Mouse (Mus musculus) heart, adult 11 months (tissue): ENCODE measurements around the gene Shisa3.

Source experiments
- DNase-seq: peaks from one replicate; pipeline ENCODE4 v3.0.0; 2022

Gene Shisa3

DNA sequence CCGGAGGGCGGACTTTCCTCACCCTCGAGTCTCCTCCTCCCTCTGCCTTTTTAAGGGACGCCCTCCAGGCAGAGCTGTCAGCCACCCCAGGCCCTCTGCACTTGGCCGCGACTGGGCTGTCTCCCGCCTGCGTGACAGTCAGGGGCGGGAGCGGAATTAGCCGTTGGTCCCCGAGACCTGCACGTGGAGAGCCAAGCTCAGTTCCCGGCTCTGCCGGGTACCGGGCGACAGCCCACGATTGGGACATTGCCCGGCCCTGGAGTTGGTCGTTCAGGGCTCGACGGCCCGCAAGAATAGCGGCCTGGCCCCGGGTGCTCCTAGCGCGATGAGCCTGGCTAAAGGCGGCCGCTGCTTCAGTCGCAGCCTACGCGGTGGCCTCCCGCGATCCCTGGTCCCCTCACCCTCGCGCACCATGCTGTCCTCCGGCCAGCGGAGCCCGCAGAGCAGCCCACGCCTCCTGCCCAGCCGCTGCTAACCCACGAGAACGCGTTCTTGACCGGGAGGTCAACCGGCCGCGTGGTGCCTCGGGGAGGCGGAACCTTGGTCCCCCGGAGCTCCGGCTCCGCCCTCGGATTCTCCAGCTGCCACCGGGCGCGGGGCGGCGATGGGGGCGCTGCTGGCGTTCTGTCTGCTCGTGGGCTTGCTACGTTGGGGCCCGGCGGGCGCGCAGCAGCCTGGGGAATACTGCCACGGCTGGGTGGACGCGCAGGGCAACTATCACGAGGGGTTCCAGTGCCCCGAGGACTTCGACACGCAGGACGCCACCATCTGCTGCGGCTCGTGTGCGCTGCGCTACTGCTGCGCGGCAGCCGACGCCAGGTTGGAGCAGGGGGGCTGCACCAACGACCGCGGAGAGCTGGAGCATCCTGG lies at the start of gene Shisa3:
Shisa3 (plus strand) TSS at position 79 of the 870 bp plus-strand sequence.
- peak; percentile 91 for DNase-seq

DNA sequence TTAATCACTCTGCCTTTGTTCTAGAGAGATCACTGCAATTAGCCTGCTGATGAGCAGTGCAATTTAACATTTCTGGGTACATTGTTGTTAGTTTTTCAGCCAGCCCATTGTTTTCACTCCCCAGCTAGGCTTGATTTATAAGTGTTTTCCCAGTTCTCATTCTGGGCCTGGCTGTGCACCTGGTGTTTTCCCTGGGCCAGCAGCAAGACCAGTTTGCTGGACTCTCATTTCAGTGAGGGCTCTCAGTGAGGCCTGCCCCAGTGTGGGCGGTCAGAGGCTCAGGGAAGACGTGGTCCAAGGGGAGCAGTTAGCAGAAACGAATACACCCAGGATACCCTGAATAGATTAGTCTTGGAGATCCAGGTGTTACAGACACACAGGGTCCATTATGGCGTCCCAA lies 49.0 kb upstream of the Shisa3 start:
- no peak for DNase-seq

DNA sequence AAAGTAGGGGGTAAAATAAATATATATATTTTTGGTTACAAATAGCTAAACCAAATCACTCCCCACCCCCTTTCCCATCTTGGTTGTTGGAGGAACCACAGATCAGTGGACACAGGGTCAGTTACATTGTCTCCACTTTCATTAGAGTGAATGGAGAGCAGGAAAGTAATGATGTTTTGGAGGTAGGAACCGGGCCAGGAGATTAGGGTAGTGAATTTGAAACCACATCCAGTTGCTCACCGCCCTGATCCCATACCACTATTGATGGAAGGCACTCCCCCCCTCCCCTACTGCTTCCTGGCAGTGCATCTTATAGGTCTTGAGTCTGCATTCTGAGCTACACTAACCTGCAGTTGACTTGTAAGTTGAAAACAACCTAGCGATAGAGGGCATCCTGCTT lies 48.6 kb upstream of the Shisa3 start:
- no peak for DNase-seq

DNA sequence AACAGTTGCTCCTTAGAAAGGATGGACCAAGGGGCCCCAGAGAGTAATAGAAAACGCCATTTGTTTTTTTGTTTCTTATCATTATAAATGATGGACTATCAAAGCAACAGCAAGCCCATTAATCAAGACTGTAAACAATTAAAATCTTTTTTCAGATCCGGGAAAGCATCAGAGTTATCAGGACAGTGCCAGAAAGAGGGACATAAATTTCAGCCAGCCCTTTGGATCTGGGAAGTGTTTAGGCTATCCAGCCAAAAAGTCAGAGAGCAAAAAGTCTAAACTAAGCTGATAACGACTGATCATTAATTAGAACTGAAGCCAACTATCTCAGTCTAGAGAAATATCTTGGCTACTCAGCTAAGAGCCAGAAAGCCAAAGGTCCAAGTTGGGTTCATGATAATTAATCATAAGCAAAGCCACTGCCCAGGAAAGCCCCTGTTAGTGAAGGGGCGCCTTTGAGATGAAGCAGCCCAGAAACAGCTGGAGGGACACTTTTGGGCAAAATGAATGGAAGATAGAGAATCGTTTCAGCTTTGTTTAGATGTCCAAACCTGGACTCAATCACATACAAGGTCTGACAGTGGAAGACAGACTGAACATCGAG lies 35.0 kb upstream of the Shisa3 start:
- DNase-seq, result peak; percentile 29

DNA sequence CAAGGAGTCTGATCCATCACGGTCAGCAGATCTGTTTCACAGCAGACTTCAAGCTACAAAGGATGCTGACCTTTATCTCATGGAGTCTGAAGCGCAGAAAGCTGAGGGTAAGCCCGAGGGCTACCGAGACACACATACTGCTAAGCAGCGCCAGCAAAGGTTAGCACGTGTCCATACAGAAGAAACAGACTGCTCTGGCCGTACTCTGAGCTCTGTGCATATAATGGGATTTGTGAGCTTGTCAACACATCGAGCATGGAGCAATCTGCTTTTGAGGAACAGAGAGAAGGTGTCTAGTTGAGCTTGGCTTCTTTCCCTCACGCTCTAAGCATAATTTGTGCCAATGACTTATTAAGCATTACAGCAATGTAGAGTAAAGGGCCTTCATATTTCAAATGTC lies 33.6 kb upstream of the Shisa3 start:
- peak; percentile 33 for DNase-seq

DNA sequence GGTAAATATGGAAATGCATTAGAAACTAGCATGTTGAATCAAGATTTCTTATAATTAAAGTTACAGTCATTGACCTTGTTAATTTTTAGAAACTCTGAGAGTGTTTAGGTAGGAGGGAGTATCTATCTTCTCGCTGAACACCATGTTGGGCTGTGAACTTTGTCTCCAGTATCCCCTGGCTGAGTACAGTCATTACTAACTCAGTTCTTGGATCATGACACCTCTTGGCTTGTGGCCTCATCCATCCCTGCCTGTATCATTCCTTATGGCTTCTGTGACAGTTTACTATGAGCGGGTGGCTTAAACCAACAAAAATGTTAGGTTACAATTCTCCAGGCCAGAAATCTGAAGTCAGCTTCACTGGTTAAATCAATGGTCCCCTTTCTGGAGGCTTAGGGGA lies 32.0 kb upstream of the Shisa3 start:
- DNase-seq, result no peak

DNA sequence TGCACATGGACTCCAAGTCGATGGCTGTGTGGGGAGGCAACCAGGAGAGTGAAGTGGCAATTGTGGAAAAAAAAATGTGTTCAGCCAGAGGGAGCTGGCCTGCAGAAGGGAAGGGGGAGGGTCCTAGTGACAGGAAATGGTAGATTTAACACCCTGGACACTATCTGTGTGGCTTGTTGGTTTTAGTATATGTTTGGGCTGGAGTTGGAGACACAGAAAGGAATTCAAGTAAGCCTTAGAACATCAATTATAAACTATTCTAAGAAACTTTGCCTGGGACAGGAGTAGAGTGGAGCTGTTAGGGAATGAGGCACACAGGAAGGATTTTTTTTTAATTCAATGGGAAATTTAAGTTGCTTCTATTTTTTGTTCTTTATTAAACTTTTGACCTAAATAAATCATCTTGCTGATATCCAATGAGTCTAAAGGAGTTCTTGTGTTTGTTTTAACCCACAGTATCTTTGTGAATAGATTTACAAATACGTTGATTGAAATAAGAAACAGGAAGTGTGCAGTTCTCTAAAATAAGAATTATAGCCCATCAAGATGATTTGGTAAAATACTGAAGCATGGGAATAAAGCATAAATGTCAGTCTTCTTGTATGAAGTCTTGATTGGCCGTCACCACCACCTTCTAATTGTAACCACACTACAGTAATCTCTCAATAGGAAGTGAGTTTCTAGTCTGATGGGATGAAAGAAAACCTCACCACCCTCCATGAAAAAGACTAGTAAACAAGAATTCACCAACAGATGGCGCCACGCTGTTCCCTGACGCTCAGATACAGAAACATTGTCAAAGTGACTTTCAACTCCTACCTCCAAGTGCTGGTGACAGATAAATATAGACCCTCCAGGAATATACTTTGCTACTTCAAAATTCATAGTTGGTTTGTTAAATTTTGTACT lies 27.7 kb upstream of the Shisa3 start:
- peak; percentile 68 for DNase-seq

DNA sequence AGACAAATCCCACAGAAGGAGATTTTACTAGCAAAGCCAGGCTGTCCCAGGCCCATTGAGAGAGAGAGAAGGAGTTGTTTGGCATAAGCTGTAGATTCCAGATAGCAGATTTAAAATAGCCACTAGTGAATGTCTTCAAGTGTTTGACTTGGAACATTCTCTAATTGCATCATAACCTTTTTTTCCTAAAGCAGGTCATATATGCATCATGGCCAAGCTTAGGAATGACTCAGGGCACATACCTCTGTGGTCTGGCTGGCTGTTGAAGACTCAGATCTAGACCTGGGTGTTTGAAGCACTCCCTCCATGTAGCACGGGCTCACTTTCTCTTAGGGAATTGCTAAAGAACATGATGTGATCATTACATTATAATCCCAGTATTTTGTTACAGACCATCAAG lies 12.6 kb upstream of the Shisa3 start:
- no peak for DNase-seq

DNA sequence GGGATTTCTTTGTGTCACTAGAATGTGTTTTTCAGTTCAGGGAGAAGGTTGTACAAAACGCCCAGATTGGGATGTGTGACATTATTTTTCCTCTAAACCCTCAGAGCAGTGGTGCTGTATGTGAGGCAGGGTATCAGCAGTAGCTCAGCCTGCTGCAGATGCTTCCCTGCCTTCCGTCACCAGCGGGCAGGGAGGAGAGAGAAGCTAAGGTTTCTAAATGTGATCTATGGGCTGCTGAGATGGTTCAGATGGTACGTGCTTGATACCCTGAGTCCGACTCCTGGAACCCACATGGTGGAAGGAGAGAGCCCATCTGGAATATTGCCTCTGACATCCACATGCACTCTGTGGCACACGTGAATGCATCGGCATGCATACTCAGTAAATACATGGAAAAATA lies 12.1 kb upstream of the Shisa3 start:
- DNase-seq, result no peak

DNA sequence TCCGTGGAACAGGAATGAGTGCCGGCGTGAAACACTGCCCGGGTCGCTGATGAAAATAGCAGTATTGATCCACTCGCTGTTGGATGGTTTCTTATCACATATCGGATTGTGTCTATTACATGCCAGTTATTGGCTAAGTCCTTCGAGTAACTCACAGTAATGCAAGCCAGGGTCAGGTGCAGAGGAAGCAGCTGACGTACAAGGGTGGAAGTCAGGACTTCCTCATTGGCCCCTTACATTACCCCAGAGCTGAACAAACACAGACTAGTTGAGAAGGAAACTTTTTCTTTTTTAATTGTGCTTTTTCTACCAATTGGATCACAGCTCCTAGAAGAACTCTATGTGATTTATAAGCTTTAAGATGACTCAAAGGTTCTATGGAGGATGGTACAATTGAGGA lies 7.7 kb upstream of the Shisa3 start:
- no peak for DNase-seq

DNA sequence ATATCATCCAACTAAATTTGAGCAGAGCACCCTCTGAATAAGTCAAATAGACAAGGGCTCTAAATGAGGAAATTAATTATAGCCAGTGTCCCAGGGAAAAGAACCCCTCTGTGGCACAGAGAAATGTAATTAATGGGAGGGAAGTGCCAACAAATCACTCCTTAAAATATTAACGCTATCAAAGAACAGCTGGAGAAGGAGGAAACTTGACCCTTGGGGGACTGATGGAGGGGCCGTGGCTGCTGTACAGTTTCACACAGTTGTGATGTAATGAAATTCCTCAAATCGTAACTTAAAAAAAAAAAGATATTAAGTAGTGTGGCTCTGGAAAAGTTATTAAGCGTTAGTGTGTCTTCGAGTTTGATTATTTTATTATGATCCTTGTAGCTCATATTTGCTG lies 1.7 kb upstream of the Shisa3 start:
- DNase-seq, result no peak

DNA sequence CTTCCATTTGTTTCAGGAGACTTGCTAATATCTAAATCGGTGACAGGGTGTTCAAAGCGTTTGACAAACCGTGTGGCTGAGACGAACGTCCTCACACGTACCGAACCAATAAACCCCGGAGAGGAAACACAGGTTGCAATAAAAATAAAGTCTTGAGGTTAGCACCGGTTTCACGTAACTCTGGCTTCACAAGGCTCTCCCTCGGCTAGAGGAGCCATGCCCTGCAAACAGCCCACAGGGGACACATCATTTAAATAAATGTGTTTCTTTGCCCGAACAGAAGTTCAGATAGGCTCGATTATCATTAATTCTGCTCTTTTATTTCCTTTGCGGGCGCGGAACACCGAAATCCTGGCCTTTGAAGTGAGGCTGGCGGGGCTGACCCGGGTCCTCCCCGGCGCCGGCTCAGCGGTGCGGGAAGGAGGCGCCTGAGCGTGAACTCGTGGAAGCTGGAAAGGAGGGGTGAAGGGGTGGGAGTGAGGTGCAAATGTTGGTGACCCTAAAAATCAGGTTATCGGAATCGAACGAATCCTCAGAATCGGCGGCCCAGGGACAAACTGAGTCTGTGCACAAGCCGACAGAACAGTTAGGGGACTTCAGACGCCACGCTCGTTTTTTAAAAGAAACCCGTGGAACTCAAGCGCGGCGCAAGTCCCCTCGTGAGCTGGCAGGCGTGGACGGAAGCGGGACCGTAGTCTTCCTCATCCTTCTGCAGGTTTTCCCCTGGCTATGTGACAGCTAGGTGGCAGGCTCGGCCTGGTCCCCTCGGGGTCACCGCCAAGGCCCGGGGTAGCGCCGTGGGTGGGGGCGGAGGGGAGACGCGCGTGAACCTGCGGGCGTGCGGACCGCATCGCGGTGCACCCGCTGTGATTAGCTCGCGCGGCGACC lies 522 bp upstream of the Shisa3 start:
- DNase-seq, result no peak

DNA sequence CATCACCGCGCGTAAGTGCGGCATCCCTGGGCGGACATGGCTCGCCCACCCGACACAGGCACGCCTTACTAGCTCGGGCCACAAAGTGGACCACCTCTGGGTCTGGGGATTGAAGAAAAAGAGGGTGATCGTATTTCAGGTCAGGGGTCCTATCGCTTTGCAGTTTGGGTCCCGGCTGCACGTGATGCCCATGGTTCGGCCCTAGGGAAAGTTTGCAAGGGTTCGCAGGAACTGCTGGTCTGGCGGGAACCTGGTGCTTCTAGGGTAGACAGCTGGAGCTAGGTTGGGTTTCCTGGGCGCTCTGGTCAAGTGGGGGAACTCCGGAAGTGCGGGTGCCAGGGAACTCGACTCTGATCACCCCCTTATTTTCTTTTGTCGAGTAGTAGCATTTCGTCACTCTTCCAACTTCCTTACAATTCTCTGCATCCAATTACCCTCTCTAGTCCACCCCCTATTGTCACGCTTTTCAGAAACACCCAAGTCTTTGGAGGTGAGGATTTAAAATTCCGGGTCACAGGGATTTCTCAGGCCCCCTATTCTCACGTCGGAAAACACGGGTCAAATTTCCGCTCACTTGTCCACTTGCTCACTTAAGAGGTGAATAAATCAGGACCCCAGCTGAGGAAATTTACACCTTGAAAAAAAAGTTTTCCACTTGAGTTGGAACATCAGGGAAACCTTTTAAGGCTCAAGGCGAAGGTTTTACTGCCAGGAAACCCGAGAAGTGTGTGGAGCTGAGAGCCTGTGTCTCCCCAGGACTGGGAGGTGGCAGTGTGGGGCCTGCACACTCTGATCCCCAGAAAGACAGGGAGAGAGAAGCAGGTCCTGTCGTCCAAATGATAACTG lies 1.2 kb downstream of the Shisa3 start:
- DNase-seq, result no peak

DNA sequence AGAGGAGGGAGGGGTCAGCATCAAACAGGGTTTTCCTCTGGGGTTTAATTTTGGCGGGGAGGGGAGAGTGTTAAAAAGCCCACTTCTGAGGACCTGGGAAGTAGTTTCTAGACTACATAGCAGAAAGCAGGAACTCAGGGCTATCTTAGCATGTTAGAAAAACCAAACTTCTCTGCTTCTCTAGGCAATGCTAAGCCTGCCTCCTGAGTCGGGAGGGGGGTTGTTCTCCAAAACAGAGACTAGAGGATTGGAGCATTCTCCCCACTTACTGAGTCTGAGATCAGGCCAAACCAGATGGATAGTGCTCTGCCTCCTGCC lies 1.8 kb downstream of the Shisa3 start:
- DNase-seq, result no peak

DNA sequence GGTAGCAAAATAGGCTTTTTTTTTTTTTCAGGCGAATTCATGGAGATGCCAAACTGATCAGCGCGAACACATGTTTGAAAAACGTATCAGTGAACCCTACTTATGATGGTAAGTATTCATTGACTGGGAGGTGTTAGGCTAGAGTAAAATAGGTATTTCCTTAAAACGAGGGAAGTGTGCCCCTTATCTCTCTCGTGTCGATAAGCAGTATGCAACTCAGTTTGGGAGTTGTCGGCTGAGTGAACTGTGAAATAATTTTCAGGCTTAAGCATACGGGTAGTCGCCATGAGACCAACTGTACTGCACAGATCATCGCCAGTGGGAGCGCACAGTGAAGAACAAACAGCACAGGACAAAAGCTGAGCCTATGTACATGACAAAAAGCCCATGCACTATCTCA lies 13.5 kb downstream of the Shisa3 start:
- no peak for DNase-seq

DNA sequence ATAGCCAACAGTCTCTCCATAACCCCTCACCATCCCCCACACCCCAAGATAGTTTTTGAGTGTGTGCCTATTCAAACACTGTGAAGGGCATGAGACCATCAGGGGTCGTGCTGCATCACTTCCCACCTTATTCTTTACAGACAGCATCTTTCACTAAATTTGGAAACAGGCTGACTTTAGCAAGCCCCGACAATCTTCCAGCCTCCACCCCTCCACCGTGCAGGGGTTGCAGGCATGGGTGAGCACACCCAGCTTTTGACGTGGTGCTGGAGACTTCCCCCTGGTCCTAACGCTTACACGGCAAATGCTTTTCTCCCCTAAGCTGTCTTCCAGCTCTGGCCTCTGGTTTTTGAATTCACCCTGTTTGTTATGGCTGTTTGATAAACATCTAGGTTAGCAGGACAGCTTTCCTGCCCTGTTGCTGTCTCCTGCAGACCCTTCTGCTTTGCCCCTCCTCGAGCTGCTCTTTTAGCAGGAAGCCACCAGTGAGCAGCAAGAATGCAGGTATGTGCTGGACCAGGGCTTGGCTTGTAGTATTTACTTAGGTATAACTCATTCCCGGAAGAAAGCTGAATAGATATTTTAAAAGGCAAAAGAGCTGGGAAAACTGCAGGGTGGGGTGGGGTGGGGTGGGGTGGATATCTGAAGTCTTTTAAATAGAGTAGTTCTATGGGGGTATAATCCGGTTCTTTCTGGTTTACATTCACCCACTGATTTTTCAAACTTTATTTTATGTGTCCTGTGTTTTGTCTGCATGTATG lies 20.7 kb downstream of the Shisa3 start:
- DNase-seq, result peak; percentile 71

DNA sequence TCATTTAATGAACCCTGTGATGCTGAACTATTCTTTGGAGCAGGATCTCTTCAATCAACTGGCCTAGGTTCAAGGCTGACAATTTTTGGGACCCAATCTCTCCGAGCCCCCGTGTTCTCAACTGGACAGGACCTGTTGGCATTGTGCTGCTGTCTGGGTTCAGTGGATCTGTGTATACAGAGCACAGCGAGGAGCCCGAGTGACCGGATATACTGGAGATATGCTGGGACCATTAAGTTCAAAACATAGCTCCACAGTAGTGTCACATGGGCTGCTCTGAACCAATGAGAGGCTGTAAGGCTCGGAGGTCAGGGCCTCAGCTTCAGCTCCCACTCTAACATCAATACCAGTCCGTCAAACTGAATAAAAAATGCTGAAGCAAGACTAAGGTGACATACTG lies 21.8 kb downstream of the Shisa3 start:
- peak; percentile 86 for DNase-seq

DNA sequence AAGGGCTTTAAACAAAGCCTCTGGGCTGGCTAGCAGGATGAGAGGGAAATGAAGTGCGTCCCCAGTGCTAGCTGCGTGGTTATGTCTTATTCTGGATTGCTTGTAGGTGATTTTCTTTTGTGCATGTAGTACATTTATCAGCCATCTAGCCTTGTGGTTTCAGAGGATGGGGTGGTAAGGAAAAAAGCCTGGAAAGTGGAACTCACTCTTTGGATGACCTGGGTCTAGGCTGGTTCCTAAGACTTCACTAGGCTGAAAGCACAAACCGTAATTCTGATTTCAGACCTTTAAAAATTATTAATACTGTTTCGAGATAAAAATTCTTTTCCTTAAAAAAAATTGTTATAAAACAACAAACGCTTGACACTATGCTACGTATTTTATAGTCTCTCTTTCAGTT lies 22.2 kb downstream of the Shisa3 start:
- peak; percentile 79 for DNase-seq

DNA sequence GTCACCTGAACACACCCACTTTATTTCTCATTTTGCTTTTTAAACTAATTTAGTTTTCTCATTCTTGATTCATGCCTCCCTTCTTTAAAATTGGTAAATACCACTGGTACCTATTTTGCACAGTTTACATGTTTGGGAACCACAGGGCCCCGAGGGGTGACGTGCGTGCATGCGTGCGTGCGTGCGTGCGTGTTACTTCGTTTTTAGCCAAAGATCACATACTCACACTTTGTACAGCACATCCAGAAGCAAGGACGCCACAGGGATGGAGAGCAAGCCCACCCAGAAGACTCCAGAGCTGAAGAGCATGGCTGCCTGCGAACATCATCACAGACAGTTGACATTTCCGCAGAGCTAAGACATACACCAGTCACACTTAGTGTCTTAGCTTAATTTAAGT lies 23.6 kb downstream of the Shisa3 start:
- peak; percentile 77 for DNase-seq

DNA sequence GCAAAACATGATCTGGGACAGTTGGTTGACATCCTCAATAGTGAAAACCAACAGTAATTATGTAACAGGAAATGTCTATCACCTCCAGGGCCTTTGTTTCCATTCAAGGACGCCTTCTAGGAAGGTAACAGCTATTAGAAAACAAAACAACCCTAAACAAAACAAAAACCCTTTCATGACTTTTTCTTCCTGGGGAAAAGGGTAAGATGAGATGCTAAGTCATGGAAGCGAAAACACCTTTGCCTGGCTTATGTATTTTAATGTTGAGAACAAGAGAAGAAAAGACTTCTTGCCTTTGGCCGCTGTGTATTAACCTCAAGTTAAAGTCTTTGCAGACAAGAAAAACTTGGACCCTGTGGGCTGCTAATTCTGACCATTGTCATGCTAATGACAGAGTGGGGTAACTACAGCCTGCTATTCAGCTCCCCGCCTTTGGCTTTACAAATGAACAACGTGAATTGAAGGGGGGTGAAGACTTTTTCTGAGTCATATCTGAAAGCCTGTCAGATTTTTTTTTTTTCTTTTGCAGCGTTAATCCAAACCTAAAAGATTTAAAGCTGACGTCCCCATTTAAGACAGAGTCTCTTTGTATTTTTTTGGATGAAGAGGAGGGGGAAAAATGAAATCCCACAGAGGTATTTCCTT lies 25.6 kb downstream of the Shisa3 start:
- peak; percentile 28 for DNase-seq
